Mouse (Mus musculus) adrenal gland, postnatal 25 days (tissue): ENCODE measurements around the gene Rictor. TPM values are rescaled to one million over a fixed set of nuclear protein-coding genes. Genes with fewer than 3 reads are reported as not detected.

Experiments used
- DNase-seq: peaks from one replicate; pipeline ENCODE4 v3.0.0; 2021; ENCODE audit warnings: mixed read lengths
- long read RNA-seq: library from polyadenylated mRNA; stranded (forward); transcript quantifications from one replicate; pipeline ENCODE4 v2.0.0, GENCODE M21; 2021
- total RNA-seq: library from RNA; stranded (reverse); gene quantifications from 2 replicates; pipeline ENCODE4 v1.2.3, GENCODE M21; 2021

The Rictor gene
- total RNA-seq, result 28.9 and 32.4 TPM in 2 replicates
- long read RNA-seq, partial matches to known transcripts, result 0 of 1 reads
- long read RNA-seq, other reads (novel, unspliced or antisense), result 1 of 1 reads

DNA sequence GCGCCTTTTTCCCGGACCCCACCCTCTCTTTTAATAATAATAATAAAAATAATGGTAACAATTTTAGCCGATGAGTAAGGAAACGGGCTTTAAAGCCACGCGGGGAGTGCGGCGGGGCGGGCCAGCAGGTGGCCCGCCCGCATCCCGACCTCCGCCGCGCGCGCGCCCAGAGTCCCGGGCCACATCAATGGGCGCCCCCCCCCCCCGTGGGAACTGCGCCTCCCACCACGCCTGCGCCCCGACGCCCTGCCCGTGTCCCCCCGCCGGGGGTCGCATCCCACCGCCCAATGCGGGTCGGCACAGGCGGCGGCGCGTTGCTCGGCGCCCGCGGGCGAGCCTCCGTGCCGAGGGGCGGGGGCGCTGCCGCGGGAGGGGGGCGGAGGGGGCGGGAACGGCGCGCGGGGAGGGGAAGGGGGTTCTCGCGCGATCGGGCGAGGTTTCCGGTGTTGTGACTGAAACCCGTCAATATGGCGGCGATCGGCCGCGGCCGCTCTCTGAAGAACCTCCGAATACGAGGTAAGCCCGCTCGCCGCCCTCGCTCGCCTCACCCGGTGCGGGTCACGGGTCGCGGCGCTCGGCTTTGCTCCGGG, at the start of gene Rictor:
Rictor (plus strand) TSS at position 444 of the 590 bp plus-strand sequence.
- peak; percentile 92 for DNase-seq

DNA sequence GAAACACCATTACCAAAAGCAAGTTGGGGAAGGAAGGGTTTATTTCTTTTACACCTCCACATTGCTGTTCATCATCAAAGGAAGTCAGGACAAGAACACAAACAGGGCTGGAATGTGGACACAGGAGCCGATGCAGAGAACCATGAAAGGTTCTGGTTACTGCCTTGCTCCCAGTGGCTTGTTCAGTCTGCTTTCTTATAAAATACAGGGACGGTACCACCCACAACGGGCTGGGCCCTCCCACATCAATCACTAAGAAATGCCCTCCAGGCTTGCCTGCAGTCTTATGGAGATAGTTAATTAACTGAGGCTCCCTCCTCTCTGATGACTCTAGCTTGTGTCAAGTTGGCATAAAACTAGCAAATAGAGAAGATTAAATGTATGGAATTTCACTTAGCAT, 46.2 kb upstream of the Rictor start:
- no peak for DNase-seq

DNA sequence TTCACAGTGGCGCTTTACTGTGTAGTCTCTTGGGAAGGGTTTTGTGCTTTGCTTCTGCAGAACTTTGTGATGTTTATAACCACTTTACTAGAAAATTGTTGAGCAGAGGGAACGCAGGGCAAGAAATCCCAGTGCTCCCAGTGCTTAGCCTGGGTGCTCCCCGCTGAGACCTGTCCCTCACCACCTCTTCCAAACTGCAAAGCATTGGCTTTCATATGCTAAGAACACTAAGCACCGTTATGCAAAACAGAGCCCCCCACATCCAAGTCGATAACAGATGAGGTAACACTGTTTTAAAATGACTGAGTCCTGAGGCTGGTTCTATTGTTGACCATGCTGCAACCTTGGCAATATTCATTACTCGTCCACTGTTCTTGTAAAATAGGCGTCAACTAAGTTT, 44.2 kb upstream of the Rictor start:
- DNase-seq, result no peak

DNA sequence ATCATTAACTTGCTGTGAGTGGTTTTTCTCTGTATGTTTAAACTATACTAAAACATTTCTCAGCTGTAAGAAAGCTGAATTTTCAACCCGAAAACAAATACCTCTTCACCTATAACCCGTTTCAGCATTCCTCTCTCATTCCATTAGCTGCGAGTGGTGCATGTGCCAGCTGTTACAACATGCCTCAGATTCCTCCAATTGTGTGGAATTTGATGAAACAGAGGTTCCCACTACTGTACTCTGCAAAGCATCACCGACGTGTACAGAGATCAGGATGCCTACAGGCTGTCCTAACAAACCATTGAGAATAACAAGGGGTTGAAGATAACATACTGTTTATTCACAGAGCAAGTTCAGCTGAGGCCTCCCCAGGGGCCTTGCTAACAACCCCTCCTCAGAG, 42.1 kb upstream of the Rictor start:
- no peak for DNase-seq

DNA sequence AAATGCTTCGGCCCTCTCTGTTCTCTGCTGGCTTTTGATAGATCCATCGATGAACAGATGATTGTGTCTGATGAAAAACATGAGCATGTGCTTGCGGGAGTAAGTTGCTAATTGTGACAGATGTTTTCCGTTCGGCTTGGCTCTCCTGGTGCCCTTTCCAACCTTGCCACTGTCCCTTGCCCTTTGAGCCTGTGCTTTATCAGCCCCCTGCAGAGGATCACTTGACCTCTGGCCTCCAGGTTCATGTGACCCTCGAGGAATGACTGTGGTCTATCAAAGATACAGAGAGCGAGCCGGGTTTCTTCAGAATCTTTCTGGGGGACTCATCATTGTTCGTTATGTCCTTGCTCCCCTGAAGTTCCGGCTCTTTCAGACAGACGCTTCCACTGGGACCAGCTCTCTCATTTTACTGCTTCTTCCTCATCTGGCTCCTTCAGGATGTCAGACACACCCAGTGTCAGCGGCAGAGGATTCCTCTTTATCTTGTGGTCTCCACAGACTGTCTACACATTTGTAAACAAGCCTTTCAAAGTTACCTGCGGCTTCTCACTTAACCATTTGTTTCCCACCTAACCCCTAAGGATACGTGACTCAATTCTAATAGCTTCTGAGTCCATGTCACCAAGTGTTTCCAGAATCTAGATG, 39.3 kb upstream of the Rictor start:
- DNase-seq, result no peak

DNA sequence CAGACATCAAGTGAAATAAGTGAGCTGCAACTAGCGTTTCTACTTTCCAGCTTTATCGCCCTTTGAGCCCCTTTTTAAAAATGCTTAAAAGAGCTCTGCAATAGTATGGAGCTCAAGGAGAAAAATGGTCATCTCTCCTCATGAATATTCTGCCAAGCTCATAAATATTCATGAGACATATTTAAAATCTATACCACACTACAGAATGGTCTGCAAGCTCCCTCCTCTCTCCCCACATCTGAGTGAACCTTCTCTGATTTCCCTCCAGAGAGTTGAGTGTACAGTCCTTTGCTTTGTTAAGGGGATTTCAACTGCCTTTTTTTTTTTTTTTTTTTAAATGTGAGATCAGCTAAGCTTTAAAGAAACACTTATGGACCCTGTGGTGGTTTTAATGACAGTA, 29.7 kb upstream of the Rictor start:
- no peak for DNase-seq

DNA sequence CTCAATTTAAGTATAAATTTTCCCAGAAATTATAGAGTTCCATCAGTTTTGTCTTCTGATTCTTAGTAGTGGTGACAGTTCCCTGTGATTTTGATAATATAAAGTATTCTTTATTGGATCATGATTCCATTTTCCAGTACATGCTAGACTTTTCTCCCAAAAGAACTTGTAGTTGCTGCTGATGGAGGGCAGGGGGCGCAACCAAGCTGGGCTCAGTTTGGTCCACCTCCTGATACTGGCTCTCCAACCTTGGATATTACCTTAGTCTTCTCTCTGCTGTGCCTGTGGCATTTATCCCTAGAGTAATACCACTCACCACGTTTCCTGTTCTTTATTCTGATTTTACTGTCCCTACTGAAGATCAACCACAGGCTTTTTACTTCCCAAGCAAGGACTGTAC, 6.0 kb upstream of the Rictor start:
- peak; percentile 46 for DNase-seq

DNA sequence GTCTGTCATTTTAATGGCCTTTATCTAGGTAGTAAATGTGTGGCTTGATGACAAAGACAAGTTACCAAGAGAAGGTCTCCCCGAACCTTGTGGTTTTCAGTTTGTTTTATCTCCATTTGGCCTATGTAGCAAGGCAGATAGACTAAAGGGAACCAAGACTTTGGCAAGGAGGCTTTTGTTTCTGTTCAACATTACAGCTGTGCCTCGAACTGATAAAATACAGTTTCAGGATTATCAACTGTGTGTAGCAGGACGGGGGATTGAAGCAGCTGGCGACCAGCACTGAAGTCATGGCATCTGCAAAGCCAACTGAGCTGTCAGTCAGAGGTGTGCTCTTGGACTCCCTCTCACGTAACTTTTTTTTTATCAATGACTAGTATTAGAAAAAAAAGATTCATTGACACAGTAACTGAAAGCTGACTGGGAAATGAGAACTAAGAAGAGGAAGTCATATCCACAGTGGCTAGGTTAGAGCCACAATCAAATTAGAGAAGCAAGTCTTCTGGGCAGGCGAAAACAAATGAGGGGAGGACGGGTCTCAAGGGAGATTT, 2.8 kb upstream of the Rictor start:
- no peak for DNase-seq

DNA sequence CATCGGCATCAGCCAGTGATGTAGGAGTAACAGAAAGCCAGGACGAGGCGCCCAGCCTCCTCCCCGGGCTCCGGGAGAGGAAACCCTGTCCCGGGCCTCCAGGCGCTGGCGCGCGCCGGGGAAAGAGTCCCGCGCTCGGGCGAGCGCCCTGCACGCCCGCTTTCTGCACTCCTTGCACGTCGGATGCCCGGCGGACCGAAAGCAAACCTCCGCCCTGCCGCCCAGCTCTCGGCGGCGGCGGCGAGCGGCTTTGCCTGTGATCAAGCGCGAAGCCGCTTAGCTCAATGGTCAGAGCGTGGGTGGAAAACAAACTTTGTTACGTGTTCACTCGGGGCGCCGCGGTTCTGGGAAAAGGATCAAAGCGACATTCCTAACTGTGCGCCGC, 636 bp upstream of the Rictor start:
- DNase-seq, result peak; percentile 68

DNA sequence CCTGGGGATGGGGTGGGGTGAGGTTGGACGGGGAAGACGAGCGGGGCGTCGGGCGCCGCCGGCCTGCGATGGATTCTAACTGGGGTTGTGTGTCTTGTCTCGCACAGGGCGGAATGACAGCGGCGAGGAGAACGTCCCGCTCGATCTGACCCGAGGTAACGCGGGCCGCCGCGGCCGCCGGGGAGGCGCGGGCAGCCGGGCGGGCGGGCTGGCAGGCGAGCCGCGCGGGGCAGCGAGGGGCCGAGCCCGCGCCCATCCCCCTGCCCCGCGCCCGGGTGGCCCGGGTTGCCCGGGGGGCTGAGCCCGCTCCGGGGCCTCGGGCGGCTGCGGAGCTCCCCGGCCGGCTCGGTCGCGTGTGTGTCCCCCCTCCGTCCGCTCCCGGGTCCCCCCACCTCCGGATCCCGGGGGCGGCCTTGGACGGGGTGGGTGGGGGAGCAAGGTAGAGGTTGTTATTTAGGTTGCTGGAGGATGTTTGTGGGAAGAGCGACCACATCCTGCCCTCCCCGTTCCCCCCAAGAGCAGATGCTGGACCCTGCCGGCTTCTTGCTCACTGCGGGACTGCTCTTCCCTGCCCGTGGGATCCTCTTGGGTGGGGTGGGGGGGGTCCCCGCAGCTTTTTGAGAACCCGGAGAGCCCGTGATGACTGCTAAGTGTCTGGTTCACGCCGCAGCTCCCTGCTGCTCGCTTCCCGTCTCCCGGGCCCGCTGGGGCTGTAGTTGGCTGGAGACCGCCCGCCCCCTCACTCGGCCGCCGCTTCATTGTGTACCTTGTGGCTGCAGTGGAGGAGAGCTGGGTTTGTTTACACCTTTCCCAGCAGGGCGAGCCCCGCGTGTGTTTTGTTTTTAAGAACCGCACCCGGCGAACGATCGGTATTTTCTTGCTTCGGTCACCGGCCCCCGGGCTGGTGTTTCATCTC, 605 bp downstream of the Rictor start:
- peak; percentile 39 for DNase-seq

DNA sequence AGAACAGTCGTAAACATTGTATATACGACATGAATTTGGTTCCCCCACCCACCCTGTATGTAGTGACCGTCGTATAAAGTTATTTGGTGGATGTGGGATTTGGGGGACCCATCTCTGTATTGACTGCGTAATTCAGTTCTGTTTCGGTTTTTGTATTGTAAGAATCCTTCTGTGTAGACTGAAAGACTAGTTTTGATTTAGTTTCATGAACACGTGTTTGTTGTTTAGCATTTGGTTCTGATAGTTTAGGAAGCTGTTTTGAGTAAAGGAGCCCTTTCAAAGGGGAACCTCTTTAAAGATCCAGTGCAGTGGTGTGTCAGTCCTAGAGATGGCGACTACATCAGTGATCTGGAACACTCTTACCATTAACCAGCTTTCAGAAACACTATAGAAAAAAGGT, 1.4 kb downstream of the Rictor start:
- no peak for DNase-seq

DNA sequence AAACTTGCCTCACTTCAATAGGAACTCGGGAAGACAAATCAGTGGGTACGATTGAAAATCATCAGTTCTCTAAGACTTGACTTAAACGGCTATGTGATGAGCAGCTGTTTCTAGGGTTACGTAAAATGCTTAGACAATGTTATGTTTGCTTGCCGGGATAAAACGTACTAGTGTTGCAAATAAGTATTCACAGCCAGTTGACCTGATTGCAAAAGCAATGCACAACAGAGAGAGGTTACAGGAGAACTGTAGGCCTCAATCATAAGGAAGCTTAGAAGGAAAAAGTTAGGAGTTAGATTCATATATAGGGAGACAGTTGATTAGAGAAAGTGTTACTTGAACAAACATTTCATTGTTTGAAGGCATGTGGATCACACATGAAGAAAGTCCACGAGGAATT, 2.2 kb downstream of the Rictor start:
- no peak for DNase-seq

DNA sequence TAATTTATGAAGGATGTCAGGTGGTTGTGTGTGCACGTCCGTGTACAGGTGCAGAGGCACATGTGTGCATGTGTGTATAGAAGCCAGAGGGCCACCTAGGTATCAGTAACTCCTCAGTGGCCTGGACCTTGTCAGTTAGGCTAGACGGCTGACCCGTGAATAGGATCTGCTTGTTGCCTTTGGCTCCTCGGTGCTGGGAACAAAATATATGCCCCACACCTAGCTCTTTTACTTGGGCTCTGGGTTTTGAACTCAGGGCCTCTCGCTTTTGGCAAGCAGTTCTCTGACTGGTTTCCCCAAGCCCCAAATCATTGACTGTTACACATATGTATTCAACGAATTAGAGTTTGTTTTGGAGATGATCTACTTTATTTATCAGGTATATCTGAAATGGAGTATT, 3.0 kb downstream of the Rictor start:
- no peak for DNase-seq

DNA sequence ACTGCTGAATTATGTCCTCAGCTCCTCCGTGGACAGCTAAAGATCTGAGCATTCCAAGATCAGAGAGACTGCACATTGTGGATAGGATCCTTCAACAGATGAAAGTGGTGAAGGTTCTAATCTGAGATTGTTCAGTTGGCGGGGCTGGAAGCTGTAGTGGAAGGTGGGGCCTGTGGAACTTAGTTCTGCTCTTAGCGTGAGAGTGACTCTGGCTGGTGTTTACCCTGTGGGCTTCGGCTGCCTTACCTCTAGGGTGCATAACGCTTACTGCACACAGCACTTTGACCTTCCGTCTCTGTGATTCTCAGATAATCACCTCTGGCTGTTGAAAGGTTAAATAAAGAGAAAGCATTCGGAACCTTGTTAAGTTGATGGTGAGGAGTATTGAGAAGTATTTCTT, 6.6 kb downstream of the Rictor start:
- no peak for DNase-seq

DNA sequence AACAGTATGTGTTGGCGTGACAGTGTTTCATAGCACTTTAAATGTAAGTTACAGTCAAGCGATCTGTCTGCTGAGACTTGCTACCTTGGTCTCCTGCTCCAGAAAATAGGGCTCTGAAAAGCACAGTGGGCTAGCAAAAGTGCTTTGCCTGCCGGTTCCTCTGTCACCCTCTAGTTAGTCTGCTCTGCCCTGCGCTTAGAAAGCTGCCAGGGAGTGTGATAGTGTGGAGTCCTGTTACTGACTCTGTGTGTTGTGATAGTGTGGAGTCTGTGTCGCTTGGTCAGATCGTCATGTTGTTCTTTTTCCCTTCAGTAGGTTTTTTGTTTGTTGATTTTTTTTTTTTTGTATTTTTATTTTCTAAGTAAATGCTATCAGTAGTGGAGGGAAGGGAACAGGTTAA, 7.1 kb downstream of the Rictor start:
- DNase-seq, result no peak

DNA sequence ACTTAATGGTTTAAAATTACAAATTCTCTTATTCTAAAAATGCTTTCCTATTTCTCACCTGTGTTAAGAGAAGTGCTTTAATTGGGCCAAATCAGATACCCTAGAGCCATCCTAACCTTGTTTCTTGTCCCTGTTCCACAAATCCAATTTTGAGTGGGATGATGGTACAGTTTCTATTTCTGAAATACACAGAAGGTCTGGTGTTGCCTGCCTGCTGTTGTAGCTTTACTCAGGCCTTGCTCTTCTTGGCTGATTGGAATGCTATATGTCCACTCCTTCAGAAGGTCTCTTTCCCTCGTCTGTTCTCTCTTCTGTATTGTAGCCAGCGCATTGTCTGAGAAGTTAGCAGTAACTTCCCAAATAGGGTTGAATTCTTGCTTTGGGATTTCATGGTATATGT, 13.2 kb downstream of the Rictor start:
- no peak for DNase-seq

DNA sequence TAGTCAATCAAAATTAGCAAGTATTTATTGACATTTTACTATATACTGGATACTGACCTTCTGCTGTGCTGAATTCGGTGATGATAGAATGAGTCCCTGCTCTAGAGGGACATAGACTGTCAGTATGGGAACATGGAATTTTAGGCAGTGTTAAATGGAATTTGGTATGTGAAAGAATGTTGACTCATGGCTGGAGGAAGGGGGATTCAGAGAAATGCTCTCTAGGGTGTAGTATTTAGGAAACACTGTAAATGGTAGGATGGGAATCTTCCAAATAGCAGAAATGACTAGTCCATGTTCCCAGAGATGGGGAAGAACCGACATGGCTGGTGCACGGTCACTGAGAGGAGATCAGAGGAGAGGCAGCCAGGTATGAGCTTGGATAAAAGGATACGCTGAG, 13.6 kb downstream of the Rictor start:
- DNase-seq, result no peak

DNA sequence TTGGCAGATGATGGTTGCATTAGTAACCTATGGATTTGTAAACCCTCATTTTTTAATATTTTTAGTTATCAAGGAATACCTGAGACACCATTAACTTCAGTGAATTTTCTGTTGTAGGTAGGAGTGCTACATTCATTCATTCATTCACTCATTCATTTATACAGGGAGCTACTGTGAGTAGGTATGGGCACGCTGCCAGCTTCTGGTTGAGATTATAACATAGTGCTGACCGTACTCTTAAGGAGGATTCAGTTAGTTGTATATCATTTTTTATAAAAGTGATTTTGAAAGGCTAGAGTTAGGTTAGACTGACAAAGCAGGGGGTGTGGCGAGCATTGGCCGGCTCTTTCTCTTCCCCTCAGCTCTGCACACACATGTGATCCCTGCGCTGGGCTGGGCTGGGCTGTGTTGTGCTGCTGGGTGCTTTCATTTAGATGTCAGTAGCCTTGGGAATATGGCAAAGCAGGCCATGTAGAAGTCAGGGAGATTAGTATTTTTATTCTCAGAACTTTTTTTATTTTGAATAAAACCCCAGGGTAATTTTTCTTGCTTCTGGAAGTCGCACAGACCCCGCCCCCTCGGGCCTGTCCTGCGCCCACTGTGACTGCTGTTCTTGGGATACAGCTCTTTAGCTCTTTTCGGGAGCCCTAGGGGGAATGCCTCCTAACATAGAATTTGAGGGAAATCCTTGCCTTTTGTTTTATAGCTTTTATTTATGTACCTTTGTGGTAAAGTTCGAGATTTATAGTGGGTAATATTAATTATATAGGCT, 14.4 kb downstream of the Rictor start:
- DNase-seq, result no peak

DNA sequence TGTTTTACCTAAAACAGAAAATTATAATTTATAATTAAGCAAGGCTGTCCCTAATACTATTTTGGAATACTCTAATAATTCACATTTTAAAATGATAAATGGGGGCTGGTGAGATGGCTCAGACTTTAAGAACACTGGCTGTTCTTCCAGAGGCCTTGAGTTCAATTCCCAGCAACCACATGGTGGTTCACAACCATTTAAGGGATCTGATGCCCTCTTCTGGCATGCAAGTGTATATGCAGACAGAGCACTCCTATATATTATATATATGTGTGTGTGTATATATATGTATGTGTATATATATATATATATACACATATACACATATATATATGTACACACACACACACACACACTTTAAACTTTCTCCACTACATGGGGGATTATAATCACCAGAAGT, 15.2 kb downstream of the Rictor start:
- DNase-seq, result no peak

DNA sequence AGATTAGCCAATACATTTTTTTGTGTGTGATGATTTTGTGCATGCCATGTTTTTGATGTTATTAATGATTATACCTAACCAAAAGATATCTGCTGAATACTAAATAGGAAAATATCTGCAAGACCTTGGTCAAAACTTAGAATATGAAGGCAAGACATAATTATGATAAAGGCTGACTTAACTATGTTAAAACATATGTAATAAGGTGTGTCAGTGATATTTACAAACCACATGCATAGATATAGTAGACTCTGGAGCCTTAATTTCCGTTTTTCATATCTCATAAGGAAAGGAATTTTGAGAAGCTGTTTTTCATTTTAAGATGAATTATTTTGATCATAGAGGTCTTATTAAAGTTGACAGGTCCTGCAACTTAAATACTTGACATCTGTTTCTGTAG, 16.3 kb downstream of the Rictor start:
- no peak for DNase-seq

DNA sequence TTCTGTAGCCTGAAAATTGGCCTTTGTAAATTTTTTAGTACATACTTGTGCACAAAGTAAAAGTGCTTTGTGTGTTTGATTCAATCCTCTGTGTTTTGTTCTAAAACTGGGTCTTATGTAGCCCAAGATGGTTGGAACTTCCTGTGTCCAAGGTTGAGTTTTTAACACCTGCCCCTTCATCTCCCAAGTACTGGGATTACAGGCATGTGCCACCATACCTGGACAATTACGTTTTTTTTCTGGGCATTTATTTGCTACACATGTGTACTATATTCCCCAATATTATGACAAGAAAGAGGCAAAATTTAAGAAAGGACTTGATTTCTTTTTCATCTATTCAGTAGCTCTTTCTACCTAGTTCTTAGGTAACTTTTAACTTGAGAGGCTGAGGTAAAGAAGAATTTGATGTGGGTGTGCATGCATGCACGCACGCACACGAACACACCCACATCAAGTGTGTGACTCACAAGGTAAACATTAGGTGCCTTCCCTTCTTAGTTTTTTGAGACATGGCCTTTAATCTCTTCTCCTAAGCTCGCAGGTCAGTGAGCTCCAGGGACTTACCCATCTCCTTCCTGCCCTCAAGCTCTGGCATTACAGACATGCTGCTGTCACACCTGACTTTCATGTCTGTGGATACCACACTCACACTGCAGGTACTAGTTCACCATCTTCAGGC, 18.1 kb downstream of the Rictor start:
- DNase-seq, result no peak

DNA sequence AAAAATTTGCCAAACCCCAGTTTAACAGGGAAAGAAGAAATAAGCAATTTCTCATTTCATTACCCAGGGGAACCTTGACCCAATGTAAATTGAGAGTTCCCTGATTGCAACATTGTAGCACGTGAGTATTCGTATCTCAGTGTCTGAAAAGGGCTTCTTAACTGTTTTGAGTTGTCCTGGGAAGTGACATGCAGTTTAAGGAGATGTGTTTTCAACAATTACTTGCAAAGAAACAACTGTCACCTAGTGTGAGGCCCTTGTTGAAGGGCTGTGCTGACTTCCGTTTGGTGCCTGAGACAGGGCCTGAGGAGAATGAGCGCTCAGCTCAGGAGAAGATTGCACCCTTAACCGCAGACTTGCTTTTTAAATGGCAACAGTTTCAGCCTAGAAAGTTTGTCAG, 24.9 kb downstream of the Rictor start:
- no peak for DNase-seq
